Mouse (Mus musculus) hindbrain, embryonic 14.5 days (tissue): ENCODE data around the gene Cyp4f40. TPM values are rescaled to one million over a fixed set of nuclear protein-coding genes. Genes with fewer than 3 reads are reported as not detected.
"Not testable (repeated sequence)": the region's sequence is repeated elsewhere in the genome, so short reads cannot be mapped to it uniquely, and the experiment has no call there.

Experiments used
- ATAC-seq: fragments of 200-750 bp; cut with Nextera tagmentation; 2 replicates; pipeline ENCODE4 v1.8.0; 2017; ENCODE audit warnings: moderate number of reproducible peaks, mild to moderate bottlenecking, moderate TSS enrichment, moderate library complexity; ENCODE audit not compliant: low FRiP score
- DNase-seq: peaks from one replicate; pipeline ENCODE4 v3.0.0-alpha.2; 2015; ENCODE audit warnings: low spot score
- H3K27ac ChIP-seq: fragments of 300-500 bp; sonication (generic); 2 replicates; pipeline ENCODE4 v1.5.1; 2014; ENCODE audit warnings: mild to moderate bottlenecking, moderate library complexity
- H3K27me3 ChIP-seq: fragments of 300-500 bp; sonication (generic); 2 replicates; pipeline ENCODE4 v1.6.1; 2014; ENCODE audit warnings: mild to moderate bottlenecking, low read length, mixed read lengths; ENCODE audit not compliant: control insufficient read depth, insufficient read depth
- H3K36me3 ChIP-seq: fragments of 300-500 bp; sonication (generic); replicated peaks from 2 replicates; pipeline ENCODE4 v1.6.1; 2014; ENCODE audit not compliant: control insufficient read depth, insufficient read depth
- H3K4me1 ChIP-seq: fragments of 300-500 bp; sonication (generic); replicated peaks from 2 replicates; pipeline ENCODE4 v1.6.1; 2014; ENCODE audit warnings: antibody characterized with exemption, low read length, mixed read lengths; ENCODE audit not compliant: control insufficient read depth, insufficient read depth
- H3K4me2 ChIP-seq: fragments of 300-500 bp; sonication (generic); replicated peaks from 2 replicates; pipeline ENCODE4 v1.6.1; 2014; ENCODE audit warnings: mild to moderate bottlenecking, moderate library complexity
- H3K4me3 ChIP-seq: fragments of 300-500 bp; sonication (generic); replicated peaks from 2 replicates; pipeline ENCODE4 v1.5.1; 2014; ENCODE audit warnings: mild to moderate bottlenecking, low read length
- H3K9ac ChIP-seq: fragments of 300-500 bp; sonication (generic); 2 replicates; pipeline ENCODE4 v1.6.1; 2014
- H3K9me3 ChIP-seq: fragments of 300-500 bp; sonication (generic); 2 replicates; pipeline ENCODE4 v1.6.1; 2016; ENCODE audit warnings: low read length; ENCODE audit not compliant: control insufficient read depth
- WGBS: fragments of 180-500 bp; shearing (Covaris S2); extraction: QIAGEN DNeasy Blood & Tissue Kit; methylation state at CpG from one replicate; pipeline ENCODE4 v1.1.7; 2014; 5-methylcytosine and 5-hydroxymethylcytosine counted together
- polyA plus RNA-seq: library from polyadenylated mRNA; unstranded; fragments of >200 nt; fragmentation: Nextera tagmentation; extraction: Ambion mirVana; gene quantifications from 2 replicates; pipeline ENCODE4 v1.2.1, GENCODE M21; 2014

Cyp4f40 gene
- polyA plus RNA-seq: not detected in 2 replicates

- no peak within 1 kb of the TSS for H3K4me3 ChIP-seq
- DNase-seq (peak; percentile 30), ATAC-seq (no peak)
- H3K4me2 ChIP-seq: no peak within 1 kb of the TSS
- H3K27me3 ChIP-seq: no peaks in the 10 kb centered on the region
- WGBS: 55% methylated on average over 2 of the region's 2 CpGs
- H3K4me1 ChIP-seq: no peaks in the 10 kb centered on the region
- no peak within 1 kb of the TSS for H3K9ac ChIP-seq
- no peaks in the 10 kb centered on the region for H3K9me3 ChIP-seq
- H3K27ac ChIP-seq: no peak within 1 kb of the TSS
- H3K36me3 ChIP-seq: no peaks in the 10 kb centered on the region
Observed at GRCm38 (mm10) chr17:32658712-32659111, at the start of gene Cyp4f40. TSS of gene Cyp4f40 (plus strand) at chr17:32658900.

- not testable (repeated sequence) for H3K27me3 ChIP-seq, ATAC-seq, H3K27ac ChIP-seq, H3K4me1 ChIP-seq, H3K36me3 ChIP-seq, H3K9ac ChIP-seq, H3K4me3 ChIP-seq, H3K4me2 ChIP-seq, DNase-seq, H3K9me3 ChIP-seq
- WGBS: 87% methylated on average over 3 of the region's 3 CpGs
Observed at GRCm38 (mm10) chr17:32610231-32610630, 48.5 kb upstream of the Cyp4f40 start.

GRCm38 (mm10) chr17:32610896-32611295, 47.8 kb upstream of the Cyp4f40 start:
- Histone ChIP-seq H3K9me3 (no peaks in the 10 kb centered on the region), H3K4me3 (no peak overlapping the region), H3K27ac (no peak overlapping the region), H3K36me3 (no peaks in the 10 kb centered on the region), H3K4me1 (no peaks in the 10 kb centered on the region), H3K27me3 (no peaks in the 10 kb centered on the region; the same call in 1 of the 2 replicates), H3K9ac (no peak overlapping the region), H3K4me2 (no peak overlapping the region)
- WGBS: 94% methylated on average over 3 of the region's 3 CpGs
- DNase-seq: no peak
- no peak for ATAC-seq

GRCm38 (mm10) chr17:32612417-32612816, 46.3 kb upstream of the Cyp4f40 start:
- Histone ChIP-seq H3K4me1 (no peaks in the 10 kb centered on the region), H3K27ac (no peak overlapping the region), H3K4me3 (no peak overlapping the region), H3K9me3 (no peaks in the 10 kb centered on the region), H3K4me2 (no peak overlapping the region), H3K9ac (no peak overlapping the region), H3K27me3 (no peaks in the 10 kb centered on the region; the same call in 1 of the 2 replicates), H3K36me3 (no peaks in the 10 kb centered on the region)
- no peak for ATAC-seq
- no peak for DNase-seq
- WGBS: 73% methylated on average over 3 of the region's 3 CpGs

- H3K4me3 ChIP-seq: no peak overlapping the region
- no peak overlapping the region for H3K9ac ChIP-seq
- 67% methylated on average over 1 of the region's 1 CpGs for WGBS
- H3K27ac ChIP-seq: no peak overlapping the region
- no peaks in the 10 kb centered on the region; the same call in 1 of the 2 replicates for H3K27me3 ChIP-seq
- no peaks in the 10 kb centered on the region for H3K36me3 ChIP-seq
- ATAC-seq (no peak), DNase-seq (no peak)
- no peaks in the 10 kb centered on the region for H3K9me3 ChIP-seq
- H3K4me2 ChIP-seq: no peak overlapping the region
- H3K4me1 ChIP-seq: no peaks in the 10 kb centered on the region
Observed at GRCm38 (mm10) chr17:32617252-32617651, 41.4 kb upstream of the Cyp4f40 start.

GRCm38 (mm10) chr17:32621018-32621417, 37.7 kb upstream of the Cyp4f40 start, which contains the start of gene Cyp4f37:
TSS of gene Cyp4f37 (plus strand) at chr17:32621309.
- not testable (repeated sequence) for H3K9ac ChIP-seq, DNase-seq, H3K27ac ChIP-seq, H3K4me1 ChIP-seq, H3K4me3 ChIP-seq, H3K36me3 ChIP-seq, H3K9me3 ChIP-seq, ATAC-seq, H3K27me3 ChIP-seq, H3K4me2 ChIP-seq
- 72% methylated on average over 4 of the region's 4 CpGs for WGBS

GRCm38 (mm10) chr17:32629726-32630125, 29.0 kb upstream of the Cyp4f40 start:
- not testable (repeated sequence) for DNase-seq, H3K36me3 ChIP-seq, H3K4me3 ChIP-seq, H3K4me2 ChIP-seq, H3K9me3 ChIP-seq, H3K9ac ChIP-seq, H3K27me3 ChIP-seq, H3K4me1 ChIP-seq, H3K27ac ChIP-seq, ATAC-seq
- WGBS: 85% methylated on average over 7 of the region's 7 CpGs

- DNase-seq (no peak), ATAC-seq (no peak)
- Histone ChIP-seq H3K27ac (no peak overlapping the region), H3K4me1 (no peaks in the 10 kb centered on the region), H3K9me3 (no peaks in the 10 kb centered on the region), H3K36me3 (no peaks in the 10 kb centered on the region), H3K9ac (no peak overlapping the region), H3K4me2 (no peak overlapping the region), H3K4me3 (no peak overlapping the region), H3K27me3 (no peaks in the 10 kb centered on the region)
- 79% methylated on average over 3 of the region's 3 CpGs for WGBS
Observed at GRCm38 (mm10) chr17:32631936-32632335, 26.8 kb upstream of the Cyp4f40 start.

GRCm38 (mm10) chr17:32634242-32634971, 24.3 kb upstream of the Cyp4f40 start:
- not testable (repeated sequence) for H3K4me1 ChIP-seq, H3K36me3 ChIP-seq, H3K9me3 ChIP-seq, DNase-seq, H3K27me3 ChIP-seq
- ATAC-seq: peak; percentile 21; the same call in 1 of the 2 replicates
- peak overlapping the region; percentile 65 for H3K9ac ChIP-seq
- peak overlapping the region; percentile 39 for H3K4me3 ChIP-seq
- H3K27ac ChIP-seq: 0 out of 2 replicates have a peak overlapping the region, but pooled peaks have one; percentile 20
- H3K4me2 ChIP-seq: peak overlapping the region; percentile 64
- WGBS: 88% methylated on average over 9 of the region's 9 CpGs
